Mouse (Mus musculus): ENCODE results near the gene March7. TPM values are rescaled to one million over a fixed set of nuclear protein-coding genes. Genes with fewer than 3 reads are reported as not detected.

March7 gene
- polyA plus RNA-seq (2014; fragmentation: Illumina TruSeq; extraction: RNeasy Lipid Tissue Mini Kit (QIAGEN cat#74804); ENCODE audit: low replicate concordance), result 307 TPM

DNA sequence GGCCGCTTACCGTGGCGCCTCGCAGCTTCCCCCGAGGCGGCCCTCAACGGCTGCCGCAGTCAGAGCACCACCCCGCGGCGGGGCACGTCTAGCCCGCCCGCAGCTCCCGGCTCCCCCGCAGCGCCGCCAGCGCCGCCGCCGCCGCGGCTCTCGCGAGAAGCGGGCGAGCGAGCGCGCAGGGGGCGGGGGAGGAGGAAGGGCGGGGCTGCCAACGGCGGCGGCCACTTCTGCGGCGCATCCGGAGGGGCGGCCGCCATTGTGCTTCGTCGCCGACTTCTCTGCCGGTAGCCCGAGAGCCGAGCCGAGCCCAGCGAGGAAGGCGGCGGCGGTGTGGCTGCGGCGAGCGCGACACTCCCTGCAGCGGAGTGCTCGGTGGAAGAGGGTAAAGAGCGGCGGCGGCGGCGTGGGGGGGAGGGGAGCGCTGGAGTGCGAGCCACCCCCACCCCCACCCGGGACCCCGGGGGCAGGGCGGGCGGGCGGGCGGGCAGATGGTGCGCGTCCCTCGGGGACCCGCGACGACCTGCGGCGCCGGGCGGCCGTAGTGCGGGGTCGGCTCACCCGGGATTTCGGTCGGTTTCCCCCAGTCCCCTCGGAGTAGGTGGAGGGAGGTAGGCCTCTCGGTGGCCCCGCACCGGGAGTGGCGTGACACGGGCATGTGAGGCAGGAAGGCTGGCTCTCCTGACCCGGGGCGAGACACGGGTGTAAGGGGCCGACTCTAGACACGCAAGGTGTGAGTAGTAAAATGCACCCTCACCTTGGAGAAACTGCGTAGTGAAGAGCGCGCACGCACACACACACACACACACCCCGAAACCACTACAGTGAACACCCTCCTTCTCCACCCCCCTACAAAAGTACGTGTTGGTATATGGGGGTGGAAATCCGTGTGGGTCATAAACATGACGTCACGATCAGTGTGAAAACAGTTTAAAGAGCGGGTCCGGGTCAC is at the start of gene March7, which contains the start of gene Baz2b:
Gene March7 (plus strand): TSS at position 185 of the 949 bp plus-strand sequence.
Gene Baz2b (minus strand): TSS at position 137 of the 949 bp plus-strand sequence.

DNA sequence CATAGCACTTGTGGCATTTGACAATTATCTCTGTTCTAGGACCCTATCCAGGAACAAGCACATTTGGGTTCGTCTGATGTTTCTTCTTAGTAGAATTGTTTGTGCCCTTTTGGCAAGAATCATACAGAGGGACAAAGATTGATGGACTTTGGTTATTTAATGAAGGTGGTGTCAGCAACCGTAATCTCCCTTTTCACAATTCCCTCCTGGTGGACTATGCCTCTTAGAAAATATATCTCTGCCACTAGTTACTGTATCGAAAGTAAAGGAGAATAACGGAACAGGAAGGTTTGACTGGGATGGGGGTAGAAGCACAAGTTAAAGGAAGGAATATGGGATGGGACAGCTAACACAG is 74.8 kb downstream of the March7 start, which contains the start of gene Cd302:
Gene Cd302 (minus strand): TSS at position 22 of the 355 bp plus-strand sequence.

Other genes starting within 250 kb of the March7 start
- 67.3 TPM for gene Baz2b, start within 50 bp of the March7 start, polyA plus RNA-seq (2014; fragmentation: Illumina TruSeq; extraction: RNeasy Lipid Tissue Mini Kit (QIAGEN cat#74804); ENCODE audit: low replicate concordance)
- gene Cd302, start 74.6 kb downstream of the March7 start, polyA plus RNA-seq (2014; fragmentation: Illumina TruSeq; extraction: RNeasy Lipid Tissue Mini Kit (QIAGEN cat#74804); ENCODE audit: low replicate concordance), result 169 TPM
- gene Ly75, start 173.4 kb downstream of the March7 start, polyA plus RNA-seq (2014; fragmentation: Illumina TruSeq; extraction: RNeasy Lipid Tissue Mini Kit (QIAGEN cat#74804); ENCODE audit: low replicate concordance), result 58.0 TPM

All from small intestine, adult 10 weeks (tissue).